Mouse (Mus musculus): ENCODE measurements around the gene Tmc5. TPM values are rescaled to one million over a fixed set of nuclear protein-coding genes. Genes with fewer than 3 reads are reported as not detected.

Gene Tmc5
- polyA plus RNA-seq, 1 experiment = not detected

- H3K4me3 ChIP-seq (ENCODE audit: insufficient read depth, low read length) = peak overlapping the region; percentile 61; the same call in 1 of the 2 replicates
- peaks cover 8% of the 10 kb centered on the region for H3K4me1 ChIP-seq (ENCODE audit: control insufficient read depth, insufficient read depth, low read length)
- TF ChIP-seq CTCF (IDR thresholded peaks at IDR 0.05; ENCODE audit: borderline replicate concordance, insufficient read depth, low read length) = no peak
- TF ChIP-seq POLR2A (IDR thresholded peaks at IDR 0.05; ENCODE audit: low read depth, low read length) = no peak
- no peak overlapping the region for H3K27ac ChIP-seq (ENCODE audit: insufficient read depth, low read length)
Measured at GRCm38 (mm10) chr7:118704001-118704850, 107.1 kb downstream of the Tmc5 start.

- no peak within 1 kb of the TSS for H3K27ac ChIP-seq (ENCODE audit: insufficient read depth, low read length)
- TF ChIP-seq CTCF (IDR thresholded peaks at IDR 0.05; ENCODE audit: borderline replicate concordance, insufficient read depth, low read length) (no peak), POLR2A (IDR thresholded peaks at IDR 0.05; ENCODE audit: low read depth, low read length) (peak; percentile 67)
- peaks cover 8% of the 10 kb centered on the region for H3K4me1 ChIP-seq (ENCODE audit: control insufficient read depth, insufficient read depth, low read length)
- H3K4me3 ChIP-seq (ENCODE audit: insufficient read depth, low read length) = peak within 1 kb of the TSS; percentile 61
Measured at GRCm38 (mm10) chr7:118705101-118705961, 108.2 kb downstream of the Tmc5 start, which contains the start of gene Gde1. Gene Gde1, minus strand, starts transcription at chr7:118705778.

- Histone ChIP-seq H3K27ac (ENCODE audit: insufficient read depth, low read length) (no peak overlapping the region), H3K4me3 (ENCODE audit: insufficient read depth, low read length) (no peak overlapping the region), H3K4me1 (ENCODE audit: control insufficient read depth, insufficient read depth, low read length) (peaks cover 8% of the 10 kb centered on the region)
- no peak for TF ChIP-seq POLR2A (IDR thresholded peaks at IDR 0.05; ENCODE audit: low read depth, low read length)
- no peak for TF ChIP-seq CTCF (IDR thresholded peaks at IDR 0.05; ENCODE audit: borderline replicate concordance, insufficient read depth, low read length)
Measured at GRCm38 (mm10) chr7:118706051-118706450, 109.0 kb downstream of the Tmc5 start.

GRCm38 (mm10) chr7:118706488-118706887 lies 109.4 kb downstream of the Tmc5 start:
- Histone ChIP-seq H3K4me1 (ENCODE audit: control insufficient read depth, insufficient read depth, low read length) (peaks cover 8% of the 10 kb centered on the region), H3K4me3 (ENCODE audit: insufficient read depth, low read length) (no peak overlapping the region), H3K27ac (ENCODE audit: insufficient read depth, low read length) (no peak overlapping the region)
- no peak for TF ChIP-seq CTCF (IDR thresholded peaks at IDR 0.05; ENCODE audit: borderline replicate concordance, insufficient read depth, low read length)
- no peak for TF ChIP-seq POLR2A (IDR thresholded peaks at IDR 0.05; ENCODE audit: low read depth, low read length)

- no peak overlapping the region for H3K4me3 ChIP-seq (ENCODE audit: insufficient read depth, low read length)
- H3K4me1 ChIP-seq (ENCODE audit: control insufficient read depth, insufficient read depth, low read length) = peaks cover 8% of the 10 kb centered on the region
- no peak for TF ChIP-seq POLR2A (IDR thresholded peaks at IDR 0.05; ENCODE audit: low read depth, low read length)
- TF ChIP-seq CTCF (IDR thresholded peaks at IDR 0.05; ENCODE audit: borderline replicate concordance, insufficient read depth, low read length) = no peak
- no peak overlapping the region for H3K27ac ChIP-seq (ENCODE audit: insufficient read depth, low read length)
Measured at GRCm38 (mm10) chr7:118707216-118707615, 110.1 kb downstream of the Tmc5 start.

- no peak overlapping the region for H3K4me3 ChIP-seq (ENCODE audit: insufficient read depth, low read length)
Measured at GRCm38 (mm10) chr7:118708002-118708401, 110.9 kb downstream of the Tmc5 start.

GRCm38 (mm10) chr7:118710776-118711175 lies 113.7 kb downstream of the Tmc5 start:
- Histone ChIP-seq H3K4me1 (ENCODE audit: control insufficient read depth, insufficient read depth, low read length) (peaks cover 5% of the 10 kb centered on the region; the same call in 1 of the 2 replicates), H3K27ac (ENCODE audit: insufficient read depth, low read length) (no peak overlapping the region), H3K4me3 (ENCODE audit: insufficient read depth, low read length) (no peak overlapping the region)
- TF ChIP-seq CTCF (IDR thresholded peaks at IDR 0.05; ENCODE audit: borderline replicate concordance, insufficient read depth, low read length) (no peak), POLR2A (IDR thresholded peaks at IDR 0.05; ENCODE audit: low read depth, low read length) (no peak)

More at GRCm38 (mm10) chr7:118708002-118708401, 110.9 kb downstream of the Tmc5 start:
- no peak for TF ChIP-seq POLR2A (IDR thresholded peaks at IDR 0.05; ENCODE audit: low read depth, low read length)
- no peak for TF ChIP-seq CTCF (IDR thresholded peaks at IDR 0.05; ENCODE audit: borderline replicate concordance, insufficient read depth, low read length)
- Histone ChIP-seq H3K4me1 (ENCODE audit: control insufficient read depth, insufficient read depth, low read length) (peaks cover 8% of the 10 kb centered on the region), H3K27ac (ENCODE audit: insufficient read depth, low read length) (no peak overlapping the region)

GRCm38 (mm10) chr7:118712228-118713173 lies 115.4 kb downstream of the Tmc5 start, which contains the start of gene Ccp110:
Gene Ccp110, plus strand, starts transcription at chr7:118712552.
- H3K4me3 ChIP-seq (ENCODE audit: insufficient read depth, low read length) = peak within 1 kb of the TSS; percentile 81
- H3K4me1 ChIP-seq (ENCODE audit: control insufficient read depth, insufficient read depth, low read length) = peaks cover 3% of the 10 kb centered on the region; the same call in 1 of the 2 replicates
- TF ChIP-seq CTCF (IDR thresholded peaks at IDR 0.05; ENCODE audit: borderline replicate concordance, insufficient read depth, low read length) = no peak
- TF ChIP-seq POLR2A (IDR thresholded peaks at IDR 0.05; ENCODE audit: low read depth, low read length) = peak; percentile 56
- H3K27ac ChIP-seq (ENCODE audit: insufficient read depth, low read length) = no peak within 1 kb of the TSS
